Mouse (Mus musculus): ENCODE data around the gene Hdgfl3. TPM values are rescaled to one million over a fixed set of nuclear protein-coding genes. Genes with fewer than 3 reads are reported as not detected.

The Hdgfl3 gene
- polyA plus RNA-seq, 1 experiment from 2014 or later = 12.9 TPM

- Histone ChIP-seq H3K27ac (no peak overlapping the region), H3K4me1 (replicated peaks; ENCODE audit: insufficient read depth, low read length) (peaks cover 6% of the 10 kb centered on the region; the same call in 1 of the 2 replicates), H3K27me3 (ENCODE audit: insufficient read depth, low read length) (no peaks in the 10 kb centered on the region), H3K4me2 (ENCODE audit: low read length) (no peak overlapping the region), H3K4me3 (replicated peaks; ENCODE audit: low read depth, low read length) (no peak overlapping the region), H3K36me3 (ENCODE audit: insufficient read depth, low read length) (no peaks in the 10 kb centered on the region), H3K9me3 (replicated peaks; ENCODE audit: low read length) (no peaks in the 10 kb centered on the region), H3K9ac (ENCODE audit: low read depth, low read length) (no peak overlapping the region)
- WGBS = 61% methylated on average over 8 of the region's 8 CpGs
- TF ChIP-seq CTCF (IDR thresholded peaks at IDR 0.05; ENCODE audit: low read depth) = no peak
- no peak for DNase-seq (ENCODE audit: low spot score)
- ATAC-seq (replicated peaks; ENCODE audit: low FRiP score, low read depth) = no peak
These were observed 79.5 kb downstream of the Hdgfl3 start for GRCm38 (mm10) chr7:81854568-81855307.

GRCm38 (mm10) chr7:81851706-81852105 lies 82.6 kb downstream of the Hdgfl3 start:
- WGBS = 67% methylated on average over 3 of the region's 3 CpGs
- Histone ChIP-seq H3K27me3 (ENCODE audit: insufficient read depth, low read length) (no peaks in the 10 kb centered on the region), H3K27ac (peak overlapping the region; percentile 66), H3K9me3 (replicated peaks; ENCODE audit: low read length) (no peaks in the 10 kb centered on the region), H3K4me2 (ENCODE audit: low read length) (no peak overlapping the region), H3K9ac (ENCODE audit: low read depth, low read length) (no peak overlapping the region), H3K36me3 (ENCODE audit: insufficient read depth, low read length) (no peaks in the 10 kb centered on the region), H3K4me3 (replicated peaks; ENCODE audit: low read depth, low read length) (no peak overlapping the region), H3K4me1 (replicated peaks; ENCODE audit: insufficient read depth, low read length) (no peaks in the 10 kb centered on the region)
- no peak for TF ChIP-seq CTCF (IDR thresholded peaks at IDR 0.05; ENCODE audit: low read depth)
- peak; percentile 39 for DNase-seq (ENCODE audit: low spot score)
- ATAC-seq (replicated peaks; ENCODE audit: low FRiP score, low read depth) = no peak; the same call in 1 of the 2 replicates

- H3K27me3 ChIP-seq (ENCODE audit: insufficient read depth, low read length) = no peaks in the 10 kb centered on the region
- H3K9me3 ChIP-seq (replicated peaks; ENCODE audit: low read length) = no peaks in the 10 kb centered on the region
- H3K36me3 ChIP-seq (ENCODE audit: insufficient read depth, low read length) = no peaks in the 10 kb centered on the region
- H3K4me2 ChIP-seq (ENCODE audit: low read length) = no peak overlapping the region
- H3K4me3 ChIP-seq (replicated peaks; ENCODE audit: low read depth, low read length) = no peak overlapping the region
- DNase-seq (ENCODE audit: low spot score) = no peak
- H3K27ac ChIP-seq = no peak overlapping the region
- no peak for ATAC-seq (replicated peaks; ENCODE audit: low FRiP score, low read depth)
- no peaks in the 10 kb centered on the region for H3K4me1 ChIP-seq (replicated peaks; ENCODE audit: insufficient read depth, low read length)
- WGBS = 59% methylated on average over 6 of the region's 6 CpGs
- TF ChIP-seq CTCF (IDR thresholded peaks at IDR 0.05; ENCODE audit: low read depth) = no peak
- H3K9ac ChIP-seq (ENCODE audit: low read depth, low read length) = no peak overlapping the region
These were observed 84.1 kb downstream of the Hdgfl3 start for GRCm38 (mm10) chr7:81850171-81850570.

GRCm38 (mm10) chr7:81849633-81850032 lies 84.6 kb downstream of the Hdgfl3 start:
- Histone ChIP-seq H3K4me3 (replicated peaks; ENCODE audit: low read depth, low read length) (no peak overlapping the region), H3K36me3 (ENCODE audit: insufficient read depth, low read length) (no peaks in the 10 kb centered on the region), H3K4me2 (ENCODE audit: low read length) (no peak overlapping the region), H3K9ac (ENCODE audit: low read depth, low read length) (no peak overlapping the region), H3K9me3 (replicated peaks; ENCODE audit: low read length) (no peaks in the 10 kb centered on the region), H3K27me3 (ENCODE audit: insufficient read depth, low read length) (no peaks in the 10 kb centered on the region), H3K27ac (no peak overlapping the region), H3K4me1 (replicated peaks; ENCODE audit: insufficient read depth, low read length) (no peaks in the 10 kb centered on the region)
- DNase-seq (ENCODE audit: low spot score) (no peak), ATAC-seq (replicated peaks; ENCODE audit: low FRiP score, low read depth) (no peak)
- 92% methylated on average over 7 of the region's 7 CpGs for WGBS
- 0 out of 2 replicates have a peak, but pooled peaks have one; percentile 3 for TF ChIP-seq CTCF (IDR thresholded peaks at IDR 0.05; ENCODE audit: low read depth)

GRCm38 (mm10) chr7:81849214-81849613 lies 85.1 kb downstream of the Hdgfl3 start:
- no peak for TF ChIP-seq CTCF (IDR thresholded peaks at IDR 0.05; ENCODE audit: low read depth)
- no peak overlapping the region for H3K4me2 ChIP-seq (ENCODE audit: low read length)
- 88% methylated on average over 5 of the region's 5 CpGs for WGBS
- H3K27ac ChIP-seq = no peak overlapping the region
- H3K4me3 ChIP-seq (replicated peaks; ENCODE audit: low read depth, low read length) = no peak overlapping the region
- no peaks in the 10 kb centered on the region for H3K27me3 ChIP-seq (ENCODE audit: insufficient read depth, low read length)
- H3K4me1 ChIP-seq (replicated peaks; ENCODE audit: insufficient read depth, low read length) = no peaks in the 10 kb centered on the region
- no peaks in the 10 kb centered on the region for H3K36me3 ChIP-seq (ENCODE audit: insufficient read depth, low read length)
- DNase-seq (ENCODE audit: low spot score) = no peak
- no peaks in the 10 kb centered on the region for H3K9me3 ChIP-seq (replicated peaks; ENCODE audit: low read length)
- no peak for ATAC-seq (replicated peaks; ENCODE audit: low FRiP score, low read depth)
- H3K9ac ChIP-seq (ENCODE audit: low read depth, low read length) = no peak overlapping the region

GRCm38 (mm10) chr7:81847777-81848176 lies 86.5 kb downstream of the Hdgfl3 start:
- no peaks in the 10 kb centered on the region for H3K9me3 ChIP-seq (replicated peaks; ENCODE audit: low read length)
- no peak overlapping the region for H3K4me2 ChIP-seq (ENCODE audit: low read length)
- H3K36me3 ChIP-seq (ENCODE audit: insufficient read depth, low read length) = no peaks in the 10 kb centered on the region
- no peak for DNase-seq (ENCODE audit: low spot score)
- H3K9ac ChIP-seq (ENCODE audit: low read depth, low read length) = no peak overlapping the region
- H3K4me3 ChIP-seq (replicated peaks; ENCODE audit: low read depth, low read length) = no peak overlapping the region
- TF ChIP-seq CTCF (IDR thresholded peaks at IDR 0.05; ENCODE audit: low read depth) = no peak
- WGBS = 35% methylated on average over 4 of the region's 4 CpGs
- H3K4me1 ChIP-seq (replicated peaks; ENCODE audit: insufficient read depth, low read length) = no peaks in the 10 kb centered on the region
- H3K27ac ChIP-seq = no peak overlapping the region
- no peak for ATAC-seq (replicated peaks; ENCODE audit: low FRiP score, low read depth)
- no peaks in the 10 kb centered on the region for H3K27me3 ChIP-seq (ENCODE audit: insufficient read depth, low read length)

All from kidney, postnatal 0 days (tissue).